Mouse (Mus musculus) stomach, postnatal 0 days (tissue): ENCODE measurements around the gene H2-M5. TPM values are rescaled to one million over a fixed set of nuclear protein-coding genes. Genes with fewer than 3 reads are reported as not detected.

Experiments
- ATAC-seq: fragments of 200-750 bp; cut with Nextera tagmentation; 2 replicates; pipeline ENCODE4 v1.8.0; 2017; ENCODE audit not compliant: low FRiP score, low TSS enrichment
- DNase-seq: peaks from one replicate; pipeline ENCODE4 v3.0.0-alpha.2; 2016; ENCODE audit warnings: low spot score
- H3K27ac ChIP-seq: fragments of 300-500 bp; sonication (generic); replicated peaks from 2 replicates; pipeline ENCODE4 v1.5.1; 2014; ENCODE audit warnings: mild to moderate bottlenecking, control low read depth
- H3K27me3 ChIP-seq: fragments of 300-500 bp; sonication (generic); 2 replicates; pipeline ENCODE4 v1.6.1; 2014; ENCODE audit warnings: low read length; ENCODE audit not compliant: control insufficient read depth, insufficient read depth
- H3K36me3 ChIP-seq: fragments of 300-500 bp; sonication (generic); 2 replicates; pipeline ENCODE4 v1.6.1; 2014; ENCODE audit warnings: low read length, mixed read lengths; ENCODE audit not compliant: control insufficient read depth, insufficient read depth
- H3K4me1 ChIP-seq: fragments of 300-500 bp; sonication (generic); replicated peaks from 2 replicates; pipeline ENCODE4 v1.6.1; 2014; ENCODE audit warnings: antibody characterized with exemption; ENCODE audit not compliant: control insufficient read depth, insufficient read depth
- H3K4me2 ChIP-seq: fragments of 300-500 bp; sonication (generic); replicated peaks from 2 replicates; pipeline ENCODE4 v1.6.1; 2014; ENCODE audit warnings: low read depth, mild to moderate bottlenecking, control low read depth, moderate library complexity
- H3K4me3 ChIP-seq: fragments of 300-500 bp; sonication (generic); 2 replicates; pipeline ENCODE4 v1.5.1; 2014; ENCODE audit warnings: low read depth, low read length, control low read depth
- H3K9ac ChIP-seq: fragments of 300-500 bp; sonication (generic); 2 replicates; pipeline ENCODE4 v1.6.1; 2014; ENCODE audit warnings: mild to moderate bottlenecking, low read length, control low read depth, mixed read lengths
- H3K9me3 ChIP-seq: fragments of 300-500 bp; sonication (generic); 2 replicates; pipeline ENCODE4 v1.6.1; 2016; ENCODE audit warnings: low read length; ENCODE audit not compliant: control insufficient read depth
- CTCF ChIP-seq: IDR thresholded peaks from 2 replicates; pipeline ENCODE4 v1.5.1; 2016; ENCODE audit warnings: antibody characterized with exemption, low read depth, mild to moderate bottlenecking, moderate library complexity
- EP300 ChIP-seq: optimal IDR thresholded peaks from 2 replicates; pipeline ENCODE3; 2016; ENCODE audit warnings: antibody characterized with exemption
- WGBS: fragments of 180-500 bp; shearing (Covaris S2); extraction: QIAGEN DNeasy Blood & Tissue Kit; methylation state at CpG from one replicate; pipeline ENCODE4 v1.1.7; 2014; 5-methylcytosine and 5-hydroxymethylcytosine counted together
- polyA plus RNA-seq: library from polyadenylated mRNA; unstranded; fragments of >200 nt; fragmentation: Nextera tagmentation; extraction: Ambion mirVana; gene quantifications from 2 replicates; pipeline ENCODE4 v1.2.1, GENCODE M21; 2015

The H2-M5 gene
- polyA plus RNA-seq, 1 experiment from 2014 or later: 0.05 TPM

DNA sequence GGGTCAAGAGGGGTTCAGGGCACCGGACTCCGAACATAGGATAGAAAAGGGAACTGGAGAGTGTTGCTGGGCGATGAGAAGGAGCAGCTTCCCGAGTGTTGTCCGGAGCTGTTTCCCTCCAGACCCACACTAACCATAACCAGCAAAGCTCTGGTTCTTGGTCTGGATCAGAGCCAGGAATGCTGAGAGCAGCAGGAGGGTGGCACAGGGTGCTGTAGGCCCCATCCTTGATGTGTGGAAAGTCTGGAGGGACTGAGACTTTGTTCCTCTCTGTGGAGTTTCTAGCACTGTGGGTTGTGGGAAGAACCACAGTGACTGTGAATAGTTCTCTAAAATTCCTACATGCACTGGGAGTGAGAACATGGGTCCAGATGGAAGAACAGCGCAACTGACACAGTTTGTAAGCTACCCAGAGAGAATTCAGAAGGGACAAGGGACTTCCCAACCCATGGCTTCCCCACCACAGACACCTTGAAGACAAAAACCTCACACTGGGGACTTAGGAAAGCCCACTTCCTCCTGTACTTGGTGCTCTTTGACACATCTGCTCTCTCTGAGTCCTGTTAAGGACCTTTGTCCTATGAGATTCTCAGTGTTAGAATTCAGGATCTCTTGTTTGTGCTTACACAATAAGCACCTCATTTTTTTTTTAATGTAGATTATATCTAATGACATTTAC lies 18.0 kb downstream of the H2-M5 start:
- H3K4me3 ChIP-seq: no peak overlapping the region
- H3K36me3 ChIP-seq: no peaks in the 10 kb centered on the region
- H3K9ac ChIP-seq: no peak overlapping the region
- no peak overlapping the region for H3K27ac ChIP-seq
- no peaks in the 10 kb centered on the region for H3K27me3 ChIP-seq
- ATAC-seq: no peak
- no peak for TF ChIP-seq EP300
- no peak for TF ChIP-seq CTCF
- no peak overlapping the region for H3K4me2 ChIP-seq
- no peaks in the 10 kb centered on the region for H3K9me3 ChIP-seq
- DNase-seq: no peak
- 86% methylated on average over 6 of the region's 6 CpGs for WGBS
- no peaks in the 10 kb centered on the region for H3K4me1 ChIP-seq

DNA sequence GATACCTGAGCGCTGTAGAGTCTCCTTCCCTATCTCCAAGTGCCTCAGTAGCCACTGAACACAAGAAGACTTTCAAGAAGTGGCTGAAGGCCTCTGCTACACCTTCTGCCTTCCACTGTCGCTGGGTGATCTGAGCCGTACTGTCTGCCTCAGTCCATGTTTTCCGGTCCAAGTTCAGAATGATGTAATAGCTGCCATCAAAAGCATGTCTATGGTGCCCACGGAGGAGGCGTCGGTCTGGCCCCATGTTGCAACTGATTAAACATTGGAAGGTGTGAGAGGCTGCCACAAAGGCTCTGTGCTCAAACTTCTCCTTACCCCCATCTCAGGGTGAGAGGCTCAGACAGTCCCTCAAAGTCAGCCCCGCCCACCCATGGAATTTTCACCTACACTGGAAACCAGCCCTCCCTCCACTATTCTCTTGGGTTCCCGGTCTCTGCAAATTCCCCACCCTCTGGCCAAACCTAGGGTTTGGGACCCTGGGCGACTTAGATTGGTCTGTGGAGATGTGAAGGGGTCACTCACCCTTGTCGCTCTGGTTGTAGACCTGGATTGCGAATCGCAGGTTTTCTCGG lies 18.9 kb downstream of the H2-M5 start:
- DNase-seq (no peak), ATAC-seq (no peak)
- Histone ChIP-seq H3K36me3 (no peaks in the 10 kb centered on the region), H3K9me3 (no peaks in the 10 kb centered on the region), H3K4me3 (no peak overlapping the region), H3K9ac (no peak overlapping the region), H3K4me2 (no peak overlapping the region), H3K27me3 (no peaks in the 10 kb centered on the region), H3K27ac (no peak overlapping the region), H3K4me1 (no peaks in the 10 kb centered on the region)
- 71% methylated on average over 14 of the region's 14 CpGs for WGBS
- TF ChIP-seq EP300 (no peak), CTCF (no peak)

DNA sequence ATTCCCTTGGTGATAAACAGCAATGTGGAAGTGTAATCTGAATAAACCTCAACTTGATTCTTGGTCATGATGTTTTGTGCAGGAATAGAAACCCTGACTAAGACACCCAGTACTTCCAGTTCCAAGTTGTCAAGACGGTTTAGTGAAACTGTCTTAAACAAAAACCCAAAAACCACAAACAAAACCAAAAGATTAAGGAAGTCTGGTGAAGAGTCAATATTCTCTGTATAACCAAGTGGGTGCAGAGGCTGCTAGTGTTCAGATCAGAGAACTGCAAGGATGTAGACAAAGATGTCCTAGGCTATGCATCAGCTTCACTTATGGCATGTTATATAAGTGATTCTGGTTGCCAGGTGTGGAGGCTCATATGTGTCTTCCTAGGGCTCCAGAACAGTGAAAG lies 22.5 kb downstream of the H2-M5 start:
- Histone ChIP-seq H3K4me3 (no peak overlapping the region), H3K27ac (no peak overlapping the region), H3K27me3 (no peaks in the 10 kb centered on the region), H3K9me3 (no peaks in the 10 kb centered on the region), H3K4me2 (no peak overlapping the region), H3K36me3 (no peaks in the 10 kb centered on the region), H3K4me1 (no peaks in the 10 kb centered on the region), H3K9ac (no peak overlapping the region)
- TF ChIP-seq EP300 (no peak), CTCF (no peak)
- ATAC-seq: no peak
- 65% methylated on average over 1 of the region's 1 CpGs for WGBS
- DNase-seq: no peak

DNA sequence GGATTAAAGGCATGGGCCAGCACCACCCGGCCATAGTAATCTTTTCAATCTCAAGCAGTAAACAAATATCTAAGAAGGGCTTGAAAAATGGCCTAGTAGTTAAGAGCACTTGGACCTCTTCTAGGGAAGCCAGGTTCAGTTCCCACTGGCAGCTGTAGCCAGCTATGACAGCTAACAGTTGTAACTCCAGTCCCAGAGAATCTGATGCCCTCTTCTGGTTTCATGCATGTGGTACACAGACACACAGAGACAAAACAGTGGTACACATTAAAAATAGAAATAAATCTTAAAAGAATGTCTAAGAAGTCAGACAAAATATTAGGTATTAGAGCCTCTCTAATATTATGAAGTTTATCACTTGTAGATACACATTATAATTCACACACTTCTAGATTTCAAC lies 28.2 kb downstream of the H2-M5 start:
- Histone ChIP-seq H3K4me2 (no peak overlapping the region), H3K9me3 (no peaks in the 10 kb centered on the region), H3K4me1 (no peaks in the 10 kb centered on the region; the same call in none of the 2 replicates), H3K27ac (no peak overlapping the region), H3K27me3 (no peaks in the 10 kb centered on the region), H3K36me3 (no peaks in the 10 kb centered on the region), H3K9ac (no peak overlapping the region), H3K4me3 (no peak overlapping the region)
- ATAC-seq: no peak
- no peak for TF ChIP-seq EP300
- TF ChIP-seq CTCF: peak; percentile 37; the same call in 1 of the 2 replicates
- 44% methylated on average over 1 of the region's 1 CpGs for WGBS
- no peak for DNase-seq

DNA sequence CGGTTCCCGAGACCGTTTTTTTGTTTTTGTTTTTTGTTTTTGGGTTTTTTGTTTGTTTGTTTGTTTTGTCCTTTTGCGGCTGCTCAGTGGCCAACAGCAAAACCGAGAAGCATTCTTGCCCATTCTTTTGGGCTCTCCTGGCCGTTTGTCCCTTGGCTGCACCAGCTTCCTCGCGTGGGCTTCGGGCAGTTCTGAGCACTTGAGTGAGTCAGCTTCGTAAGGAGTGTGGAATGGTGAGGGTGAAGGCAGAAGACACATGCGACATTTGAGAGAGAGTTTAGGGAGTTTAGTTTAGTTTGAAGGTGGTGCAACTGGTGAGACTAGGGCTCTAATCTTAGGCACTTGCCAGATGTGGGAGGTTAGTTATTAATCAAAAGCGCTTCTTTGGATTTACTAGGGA lies 30.5 kb downstream of the H2-M5 start:
- Histone ChIP-seq H3K9me3 (no peaks in the 10 kb centered on the region), H3K9ac (peak overlapping the region; percentile 76), H3K4me3 (peak overlapping the region; percentile 70), H3K4me1 (no peaks in the 10 kb centered on the region; the same call in none of the 2 replicates), H3K36me3 (no peaks in the 10 kb centered on the region), H3K4me2 (peak overlapping the region; percentile 81), H3K27me3 (no peaks in the 10 kb centered on the region), H3K27ac (peak overlapping the region; percentile 78)
- TF ChIP-seq EP300 (no peak), CTCF (no peak)
- 6% methylated on average over 12 of the region's 12 CpGs for WGBS
- peak; percentile 29 for DNase-seq
- no peak for ATAC-seq
